ENCODE assay signal across 9 mouse cellular contexts in genomic region chr15:8511861-8512260, GRCm38 (mm10). TPM values are rescaled to one million over a fixed set of nuclear protein-coding genes. Genes with fewer than 3 reads are reported as not detected.
DNase-seq lines count a peak whose midpoint lies in the region; ATAC-seq and TF ChIP-seq lines count a peak whose summit lies in the region.
"Had no signal": no experiment of that assay in that cellular context is flagged by ENCODE, and none has a peak within 500 bp of the region (broad histone marks: within the 10 kb centered on the region; RNA-seq: fewer than 3 reads in every experiment).

No protein-coding gene starts in this region.

- TF ChIP-seq POLR2A in kidney, adult 2 months (IDR thresholded peaks at IDR 0.05; ENCODE audit: low read depth, low read length) = no peak
- no peak for TF ChIP-seq POLR2A in MEL (IDR thresholded peaks at IDR 0.05; ENCODE audit: control insufficient read depth in 1 of 2, insufficient read depth in 1 of 2, low read depth in 1 of 2, low read length in 2 of 2, poor library complexity in 1 of 2)

- no peaks in the 10 kb centered on the region for H3K27me3 ChIP-seq in kidney, adult 2 months (replicated peaks; ENCODE audit: control insufficient read depth, insufficient read depth, low read length)
- H3K27me3 ChIP-seq in kidney, embryonic 14.5 days (ENCODE audit: control insufficient read depth, insufficient read depth, low read length) = no peaks in the 10 kb centered on the region
- H3K27me3 ChIP-seq in MEL (ENCODE audit: control insufficient read depth in 1 of 2, insufficient read depth in 2 of 2, low read length in 2 of 2) = peaks cover 0 to 3% of the 10 kb centered on the region in 2 experiments; a peak in 3 of 4 replicates
- no peaks in the 10 kb centered on the region for H3K27me3 ChIP-seq in forebrain, embryonic 10.5 days (ENCODE audit: poor library complexity, severe bottlenecking)

- no peak overlapping the region for H3K4me3 ChIP-seq in kidney, adult 2 months (ENCODE audit: insufficient read depth, low read depth, low read length)
- H3K4me3 ChIP-seq in kidney, embryonic 14.5 days (ENCODE audit: low read length) = no peak overlapping the region
- H3K4me3 ChIP-seq in MEL (ENCODE audit: control insufficient read depth in 1 of 2, insufficient read depth in 1 of 2, low read depth in 2 of 2, low read length in 2 of 2) = peak overlapping the region; percentile 34 to 36
- no peak overlapping the region for H3K4me3 ChIP-seq in forebrain, embryonic 10.5 days

- no peak overlapping the region for H3K9ac ChIP-seq in kidney, embryonic 14.5 days (ENCODE audit: low read depth, low read length)
- no peak overlapping the region for H3K9ac ChIP-seq in MEL (ENCODE audit: control insufficient read depth, low read depth, low read length, poor library complexity, severe bottlenecking)

- H3K36me3 ChIP-seq in kidney, adult 2 months (ENCODE audit: control insufficient read depth, insufficient read depth, low read length) = no peaks in the 10 kb centered on the region
- no peaks in the 10 kb centered on the region for H3K36me3 ChIP-seq in kidney, embryonic 14.5 days (ENCODE audit: control insufficient read depth, insufficient read depth, low read length)
- H3K36me3 ChIP-seq in MEL (ENCODE audit: control insufficient read depth in 1 of 2, insufficient read depth in 2 of 2, low read length in 2 of 2) = peaks cover 0 to 8% of the 10 kb centered on the region in 2 experiments; a peak in 2 of 4 replicates
- H3K36me3 ChIP-seq in forebrain, embryonic 10.5 days (replicated peaks) = no peaks in the 10 kb centered on the region

- no peak for ATAC-seq in kidney, embryonic 14.5 days (ENCODE audit: low FRiP score, low TSS enrichment)

- H3K79me2 ChIP-seq in MEL (ENCODE audit: control insufficient read depth, insufficient read depth, low read length, poor library complexity) = no peaks in the 10 kb centered on the region

- no peaks in the 10 kb centered on the region for H3K9me3 ChIP-seq in kidney, embryonic 14.5 days (ENCODE audit: control insufficient read depth, low read length)
- no peaks in the 10 kb centered on the region for H3K9me3 ChIP-seq in MEL (replicated peaks; ENCODE audit: insufficient read depth, low read length)
- H3K9me3 ChIP-seq in forebrain, embryonic 10.5 days = no peaks in the 10 kb centered on the region

- no peaks in the 10 kb centered on the region for H3K4me1 ChIP-seq in kidney, adult 2 months (ENCODE audit: control insufficient read depth, insufficient read depth, low read length)
- H3K4me1 ChIP-seq in kidney, embryonic 14.5 days (ENCODE audit: control insufficient read depth, insufficient read depth, low read length) = no peaks in the 10 kb centered on the region
- H3K4me1 ChIP-seq in MEL (ENCODE audit: control insufficient read depth in 1 of 2, insufficient read depth in 2 of 2, low read length in 2 of 2) = peaks cover 0 to 12% of the 10 kb centered on the region in 2 experiments; a peak in 2 of 4 replicates
- H3K4me1 ChIP-seq in forebrain, embryonic 10.5 days = peaks cover 7% of the 10 kb centered on the region; the same call in 1 of the 2 replicates

- TF ChIP-seq EP300 in MEL (IDR thresholded peaks at IDR 0.05; ENCODE audit: low read depth in 1 of 2, low read length in 2 of 2) = peak; percentile 38 to 76

- no peak overlapping the region for H3K27ac ChIP-seq in kidney, adult 2 months (ENCODE audit: insufficient read depth, low read depth, low read length)
- no peak overlapping the region for H3K27ac ChIP-seq in kidney, embryonic 14.5 days (ENCODE audit: low read depth, low read length)
- H3K27ac ChIP-seq in MEL (ENCODE audit: control insufficient read depth, low read depth, low read length) = no peak overlapping the region
- no peak overlapping the region for H3K27ac ChIP-seq in forebrain, embryonic 10.5 days

- TF ChIP-seq CTCF in kidney, adult 2 months (conservative IDR thresholded peaks at IDR 0.05; ENCODE audit: insufficient read depth, insufficient read length, low read depth, low read length) = no peak
- TF ChIP-seq CTCF in MEL (IDR thresholded peaks at IDR 0.05 in 2 of 3, conservative IDR thresholded peaks at IDR 0.05 in 1 of 3; ENCODE audit: control insufficient read depth in 1 of 3, insufficient read depth in 1 of 3, low read depth in 2 of 3, low read length in 3 of 3, poor library complexity in 1 of 3, severe bottlenecking in 1 of 3) = no peak

- no peak overlapping the region for H3K4me2 ChIP-seq in kidney, embryonic 14.5 days (replicated peaks; ENCODE audit: low read depth, low read length)

- no peak for TF ChIP-seq RAD21 in MEL (IDR thresholded peaks at IDR 0.05; ENCODE audit: low read depth, low read length)

- DNase-seq in kidney, adult 2 months = peak; percentile 31
- peak; percentile 63 for DNase-seq in MEL (ENCODE audit: low read depth, low spot score)
- peak; percentile 18 for DNase-seq in gastrocnemius, postnatal 25 days
- peak; percentile 35 to 42 for DNase-seq in lung, adult 18-20 months
- DNase-seq in telencephalon, adult 2 months (ENCODE audit: low read depth, low spot score) = peak; percentile 23
- no peak for DNase-seq in cerebellum, adult 9-11 months
- DNase-seq in forebrain, embryonic 10.5 days (ENCODE audit: extremely low spot score, low spot score) = no peak

- WGBS in kidney, adult 2 months = 48% methylated on average over 9 of the region's 9 CpGs
- WGBS in kidney, embryonic 14.5 days = 59% methylated on average over 9 of the region's 9 CpGs
- 80% methylated on average over 9 of the region's 9 CpGs for WGBS in forebrain, embryonic 10.5 days

TF ChIP-seq in MEL, 35 proteins besides CTCF, POLR2A, EP300 and RAD21:
- TF ChIP-seq SMC3 (IDR thresholded peaks at IDR 0.05; ENCODE audit: low read depth, low read length) = no peak
- TF ChIP-seq RCOR1 (IDR thresholded peaks at IDR 0.05; ENCODE audit: low read depth, low read length) = no peak
- TF ChIP-seq ZMIZ1 (IDR thresholded peaks at IDR 0.05; ENCODE audit: low read depth, low read length) = no peak
- no peak for TF ChIP-seq MYC (IDR thresholded peaks at IDR 0.05; ENCODE audit: low read depth, low read length)
- TF ChIP-seq MEF2A (IDR thresholded peaks at IDR 0.05; ENCODE audit: extremely low read depth, insufficient replicate concordance, low read depth, low read length, poor library complexity, severe bottlenecking) = no peak
- no peak for TF ChIP-seq TAL1 (IDR thresholded peaks at IDR 0.05; ENCODE audit: low read length)
- TF ChIP-seq NELFE (IDR thresholded peaks at IDR 0.05; ENCODE audit: low read depth, low read length) = 0 out of 2 replicates have a peak, but pooled peaks have one; percentile 32
- TF ChIP-seq ZNF384 (IDR thresholded peaks at IDR 0.05; ENCODE audit: low read depth, low read length) = no peak
- TF ChIP-seq ETS1 (IDR thresholded peaks at IDR 0.05; ENCODE audit: low read depth, low read length) = no peak
- 0 out of 2 replicates have a peak, but pooled peaks have one; percentile 21 for TF ChIP-seq KAT2A (conservative IDR thresholded peaks at IDR 0.05; ENCODE audit: low read depth, low read length)
- TF ChIP-seq CHD1 (IDR thresholded peaks at IDR 0.05; ENCODE audit: low read depth, low read length) = no peak
- no peak for TF ChIP-seq TBP (IDR thresholded peaks at IDR 0.05; ENCODE audit: low read depth, low read length)
- no peak for TF ChIP-seq SIN3A (IDR thresholded peaks at IDR 0.05; ENCODE audit: low read length)
- TF ChIP-seq HCFC1 (IDR thresholded peaks at IDR 0.05; ENCODE audit: low read depth, low read length) = peak; percentile 48; the same call in 1 of the 2 replicates
- no peak for TF ChIP-seq JUND (IDR thresholded peaks at IDR 0.05; ENCODE audit: low read depth, low read length)
- peak; percentile 67 for TF ChIP-seq ELF1 (IDR thresholded peaks at IDR 0.05; ENCODE audit: low read depth, low read length)
- peak; percentile 39; the same call in 1 of the 2 replicates for TF ChIP-seq GATA1 (IDR thresholded peaks at IDR 0.05; ENCODE audit: low read depth, low read length)
- TF ChIP-seq MYB (IDR thresholded peaks at IDR 0.05; ENCODE audit: low read depth, low read length) = 0 out of 2 replicates have a peak, but pooled peaks have one; percentile 22
- TF ChIP-seq MAX (IDR thresholded peaks at IDR 0.05; ENCODE audit: low read length) = peak; percentile 67
- no peak for TF ChIP-seq MXI1 (IDR thresholded peaks at IDR 0.05; ENCODE audit: low read depth, low read length)

RNA-seq across cellular contexts. Expression of gene Gm2310, which starts 7.9 kb away (rescaled TPM):
- 0.16 TPM in 1 of 2 replicates, not detected in the other for polyA plus RNA-seq in kidney, adult 2 months (2012; rRNA removed)
- not detected in 2 replicates for polyA plus RNA-seq in kidney, embryonic 14.5 days (2014; fragmentation: Nextera tagmentation; extraction: Ambion mirVana)
- total RNA-seq in MEL (2012; rRNA removed) = not detected in 2 replicates
- polyA plus RNA-seq in MEL (2012; ENCODE audit: insufficient read depth in 1 of 2, insufficient read length in 2 of 2, low read depth in 1 of 2, low replicate concordance in 2 of 2, missing spikeins in 1 of 2) = under 1 TPM in 1 of 2 experiments, not detected in 1; 0.06 TPM
- total RNA-seq in gastrocnemius, postnatal 25 days (2021) = not detected
- polyA plus RNA-seq in forebrain, embryonic 10.5 days (2016; fragmentation: Nextera tagmentation; extraction: Ambion mirVana) = not detected in 2 replicates
- polyA plus RNA-seq: small intestine, adult 2 months had no signal

Comparison
In these comparisons a context has a peak if more than half of its experiments do, and no peak if none do; other contexts are left out.
1. DNase-seq: peak in kidney, adult 2 months (single experiment), MEL (single experiment), gastrocnemius, postnatal 25 days (single experiment), lung, adult 18-20 months (2 of 2) and telencephalon, adult 2 months (single experiment); none in cerebellum, adult 9-11 months (single experiment) and forebrain, embryonic 10.5 days (single experiment).
2. H3K4me3 ChIP-seq: peak in MEL (2 of 2); none in kidney, adult 2 months (single experiment), kidney, embryonic 14.5 days (single experiment) and forebrain, embryonic 10.5 days (single experiment).